Mouse (Mus musculus): ENCODE results near the gene Zfp637. TPM values are rescaled to one million over a fixed set of nuclear protein-coding genes. Genes with fewer than 3 reads are reported as not detected.
"Not testable (repeated sequence)": the region's sequence is repeated elsewhere in the genome, so short reads cannot be mapped to it uniquely, and the experiment has no call there.

Zfp637 gene
- total RNA-seq, 1 experiment from 2014 or later: 34.3 TPM

DNA sequence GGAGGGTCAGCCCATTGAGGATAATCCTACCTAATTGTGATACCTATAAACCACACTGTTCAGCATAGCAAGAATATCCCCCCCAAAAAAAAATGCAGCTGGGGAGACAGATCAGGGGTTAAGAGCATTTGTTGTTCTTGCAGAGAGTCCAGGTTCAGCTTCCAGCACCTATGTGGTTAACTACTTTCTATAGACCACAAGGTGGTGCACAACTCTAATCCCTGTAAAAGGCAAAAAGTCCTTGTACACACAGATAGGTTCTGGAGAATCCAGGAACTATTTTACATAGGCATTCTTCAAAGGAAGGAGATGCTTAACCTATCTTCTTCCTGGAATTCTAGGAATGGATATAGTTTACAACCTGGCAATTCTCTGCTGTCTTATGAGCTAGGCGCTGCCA is 17.0 kb downstream of the Zfp637 start:
- no peak for ATAC-seq (replicated peaks in 1 of 2; ENCODE audit: insufficient read depth in 1 of 2, low FRiP score in 2 of 2, low TSS enrichment in 1 of 2, low read depth in 1 of 2, poor library complexity in 2 of 2, severe bottlenecking in 2 of 2)

DNA sequence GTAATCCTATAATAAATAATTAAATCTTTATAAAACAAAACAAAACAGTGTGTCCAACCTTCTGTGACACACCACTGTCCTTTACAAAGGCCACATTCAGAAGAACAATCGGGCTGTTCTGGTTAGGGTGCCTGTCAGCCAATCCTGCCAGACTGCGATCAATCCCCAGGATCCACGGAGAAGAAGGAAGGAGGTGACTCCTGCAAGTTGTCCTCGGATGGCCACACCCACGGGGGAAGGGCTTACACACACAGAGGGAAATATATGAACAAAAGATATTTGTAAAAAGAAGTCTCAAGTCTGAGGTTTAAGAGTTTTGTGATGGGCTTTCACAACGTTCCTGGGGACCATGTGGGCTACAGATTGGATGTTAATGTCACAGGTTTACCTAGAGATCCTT is 20.9 kb downstream of the Zfp637 start, which contains the start of gene Zfp239:
Gene Zfp239 (plus strand): TSS at position 253 of the 400 bp plus-strand sequence.
- no peak for ATAC-seq (replicated peaks in 1 of 2; ENCODE audit: insufficient read depth in 1 of 2, low FRiP score in 2 of 2, low TSS enrichment in 1 of 2, low read depth in 1 of 2, poor library complexity in 2 of 2, severe bottlenecking in 2 of 2)

DNA sequence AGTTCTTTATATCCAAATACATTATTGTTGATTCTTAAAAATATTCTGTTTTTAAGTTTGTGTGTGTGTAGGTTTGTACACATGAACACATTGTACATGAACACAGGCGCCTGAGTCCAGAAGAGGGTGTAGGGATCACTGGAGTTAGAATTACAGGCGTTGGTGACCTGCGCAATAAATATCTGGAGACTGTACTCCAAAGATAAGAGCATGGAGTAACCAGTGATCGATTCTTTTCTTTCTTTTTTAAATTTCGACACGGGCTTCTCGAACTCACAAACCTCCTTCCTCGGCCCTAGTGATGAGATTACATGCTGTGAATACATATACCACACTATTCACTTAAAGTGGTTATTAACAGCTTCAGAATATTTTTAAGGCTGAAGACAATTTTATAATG is 21.5 kb downstream of the Zfp637 start:
- 0 out of 4 replicates have a peak, but pooled peaks of 1 of the 2 experiments have one; percentile 22 for ATAC-seq (replicated peaks in 1 of 2; ENCODE audit: insufficient read depth in 1 of 2, low FRiP score in 2 of 2, low TSS enrichment in 1 of 2, low read depth in 1 of 2, poor library complexity in 2 of 2, severe bottlenecking in 2 of 2)

DNA sequence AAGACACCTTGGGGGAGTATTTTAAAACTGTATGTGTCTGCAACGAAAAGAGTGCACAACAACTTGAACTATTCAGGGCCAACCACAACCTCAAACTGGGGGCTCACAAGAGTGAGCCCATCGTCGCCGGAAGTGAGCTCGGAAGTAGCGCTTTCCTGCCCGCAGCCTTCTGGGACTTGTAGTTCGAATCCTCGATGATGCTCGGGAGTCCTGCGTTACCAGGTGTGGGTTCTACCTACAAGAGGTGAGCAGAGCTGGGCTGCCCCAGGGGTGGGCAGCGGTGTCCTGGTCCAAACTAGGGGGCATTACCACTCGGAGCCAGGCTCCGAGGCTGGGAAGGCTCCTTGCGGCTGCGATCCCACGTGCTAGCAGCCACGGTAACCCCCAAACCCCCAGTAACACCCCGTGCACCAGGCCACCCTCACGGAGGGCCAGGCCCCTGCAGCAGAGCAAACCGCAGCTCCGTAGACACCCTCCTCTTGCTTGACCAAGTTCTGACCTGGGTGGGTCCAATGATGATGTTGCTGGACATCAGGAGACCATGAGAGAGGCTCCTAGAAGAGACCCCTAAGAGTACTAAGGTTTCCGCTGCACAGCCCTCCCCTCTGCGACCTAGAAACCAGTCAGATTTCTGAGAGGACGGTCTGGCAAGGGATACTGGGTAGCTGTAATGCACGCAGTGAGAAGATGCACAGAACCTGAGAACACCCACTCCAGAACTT is 22.1 kb downstream of the Zfp637 start:
- ATAC-seq (replicated peaks in 1 of 2; ENCODE audit: insufficient read depth in 1 of 2, low FRiP score in 2 of 2, low TSS enrichment in 1 of 2, low read depth in 1 of 2, poor library complexity in 2 of 2, severe bottlenecking in 2 of 2): peak; percentile 87 to 91

DNA sequence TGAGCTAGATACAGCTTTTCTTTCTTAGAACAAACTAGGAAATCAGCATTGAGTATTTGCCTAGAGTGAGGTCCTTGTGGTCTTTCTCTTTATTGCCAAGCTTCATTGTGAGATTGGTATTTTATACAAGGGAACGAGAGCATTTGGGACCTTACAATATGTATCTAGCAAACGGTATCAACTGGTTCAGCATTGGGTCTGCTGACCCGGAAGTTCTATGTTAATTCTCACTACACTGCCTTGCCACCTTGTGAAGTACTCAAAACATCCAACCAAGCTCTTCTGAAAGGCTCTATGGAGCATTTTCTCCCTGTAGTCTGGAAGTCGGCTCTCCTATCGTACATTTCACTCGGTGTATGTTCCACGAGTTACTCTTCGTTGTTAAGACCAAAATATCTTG is 22.8 kb downstream of the Zfp637 start:
- ATAC-seq (replicated peaks in 1 of 2; ENCODE audit: insufficient read depth in 1 of 2, low FRiP score in 2 of 2, low TSS enrichment in 1 of 2, low read depth in 1 of 2, poor library complexity in 2 of 2, severe bottlenecking in 2 of 2): no peak

DNA sequence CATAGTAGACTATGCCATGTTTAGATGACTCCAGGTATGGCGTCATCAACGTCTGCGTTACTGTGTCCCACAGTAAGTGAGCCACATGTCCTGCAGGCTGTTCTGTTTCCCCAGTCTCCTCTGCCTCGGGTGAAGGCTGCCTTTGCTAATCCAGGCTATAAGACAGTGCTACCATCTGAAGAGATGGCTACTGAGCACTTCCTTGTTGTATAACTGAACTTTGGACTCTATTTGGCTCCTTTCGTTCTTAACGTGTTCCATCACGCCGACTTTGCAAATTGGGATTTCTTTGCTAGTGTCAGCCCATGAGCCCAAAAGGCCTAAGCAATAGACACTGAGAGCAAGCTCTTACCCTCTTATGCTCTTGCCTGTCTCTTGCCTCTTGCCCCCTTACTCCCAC is 27.2 kb downstream of the Zfp637 start:
- ATAC-seq (replicated peaks in 1 of 2; ENCODE audit: insufficient read depth in 1 of 2, low FRiP score in 2 of 2, low TSS enrichment in 1 of 2, low read depth in 1 of 2, poor library complexity in 2 of 2, severe bottlenecking in 2 of 2): no peak

DNA sequence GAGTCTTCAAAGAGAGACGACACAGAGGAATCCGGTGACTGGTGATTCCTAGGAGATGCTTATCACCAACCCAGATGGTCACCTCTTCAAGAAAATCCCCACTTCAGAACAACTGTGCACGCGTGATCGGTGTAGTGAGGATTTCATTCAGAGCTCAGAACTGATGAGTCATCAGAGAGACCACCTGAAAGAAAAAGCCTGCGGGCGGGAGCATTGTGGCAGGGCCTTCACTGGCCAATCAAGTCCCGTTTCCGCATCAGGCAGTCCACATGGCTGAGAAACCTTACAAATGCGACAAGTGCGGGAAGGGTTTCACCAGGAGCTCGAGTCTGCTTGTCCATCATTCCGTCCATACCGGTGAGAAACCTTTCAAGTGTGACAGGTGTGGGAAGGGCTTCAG is 30.1 kb downstream of the Zfp637 start:
- no peak for ATAC-seq (replicated peaks in 1 of 2; ENCODE audit: insufficient read depth in 1 of 2, low FRiP score in 2 of 2, low TSS enrichment in 1 of 2, low read depth in 1 of 2, poor library complexity in 2 of 2, severe bottlenecking in 2 of 2)

DNA sequence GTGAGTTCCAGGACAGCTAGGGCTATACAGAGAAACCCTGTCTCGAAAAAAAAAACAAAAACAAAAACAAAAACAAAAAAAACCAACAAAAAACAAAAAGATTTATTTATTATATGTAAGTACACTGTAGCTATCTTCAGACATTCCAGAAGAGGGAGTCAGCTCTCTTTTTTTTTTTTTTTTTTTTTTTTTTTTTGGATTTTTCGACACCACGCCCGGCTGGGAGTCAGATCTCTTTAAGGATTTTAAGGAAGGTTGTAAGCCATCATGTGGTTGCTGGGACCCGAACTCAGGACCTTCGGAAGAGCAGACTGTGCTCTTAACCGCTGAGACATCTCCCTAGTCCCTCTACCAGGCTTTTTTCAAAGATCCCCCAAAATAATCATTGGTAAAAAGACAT is 32.5 kb downstream of the Zfp637 start:
- not testable (repeated sequence) for ATAC-seq (replicated peaks in 1 of 2; ENCODE audit: insufficient read depth in 1 of 2, low FRiP score in 2 of 2, low TSS enrichment in 1 of 2, low read depth in 1 of 2, poor library complexity in 2 of 2, severe bottlenecking in 2 of 2)

DNA sequence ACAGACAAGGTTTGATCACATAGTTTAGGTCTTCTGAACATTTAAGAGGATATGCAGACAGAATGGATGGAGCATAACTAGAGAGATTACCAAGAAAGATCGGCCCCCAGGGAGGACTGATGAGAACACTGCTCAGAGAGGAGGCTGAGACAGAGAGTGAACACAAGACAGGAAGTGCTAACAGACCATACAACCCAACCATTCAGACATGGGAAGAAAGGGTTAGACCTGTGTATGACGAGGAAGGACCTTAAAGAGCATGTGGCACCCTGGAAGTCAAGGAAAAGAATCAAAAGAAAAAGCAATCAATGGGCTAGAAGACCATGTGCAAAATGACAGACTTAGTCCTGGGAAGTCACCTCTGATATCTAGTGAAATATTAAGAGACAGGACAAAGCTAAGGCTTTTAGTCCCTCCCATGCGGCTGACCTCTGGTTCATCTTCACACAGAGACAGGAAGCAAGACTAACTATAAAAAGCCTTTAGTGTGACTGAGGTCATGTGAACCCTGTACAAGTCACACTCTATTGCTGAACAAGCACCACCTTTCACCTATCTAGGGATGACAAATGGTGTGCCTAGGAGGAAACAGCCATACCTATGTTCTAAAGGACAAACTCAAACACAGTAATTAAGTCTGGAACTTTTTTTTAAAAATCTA is 33.8 kb downstream of the Zfp637 start:
- no peak for ATAC-seq (replicated peaks in 1 of 2; ENCODE audit: insufficient read depth in 1 of 2, low FRiP score in 2 of 2, low TSS enrichment in 1 of 2, low read depth in 1 of 2, poor library complexity in 2 of 2, severe bottlenecking in 2 of 2)

DNA sequence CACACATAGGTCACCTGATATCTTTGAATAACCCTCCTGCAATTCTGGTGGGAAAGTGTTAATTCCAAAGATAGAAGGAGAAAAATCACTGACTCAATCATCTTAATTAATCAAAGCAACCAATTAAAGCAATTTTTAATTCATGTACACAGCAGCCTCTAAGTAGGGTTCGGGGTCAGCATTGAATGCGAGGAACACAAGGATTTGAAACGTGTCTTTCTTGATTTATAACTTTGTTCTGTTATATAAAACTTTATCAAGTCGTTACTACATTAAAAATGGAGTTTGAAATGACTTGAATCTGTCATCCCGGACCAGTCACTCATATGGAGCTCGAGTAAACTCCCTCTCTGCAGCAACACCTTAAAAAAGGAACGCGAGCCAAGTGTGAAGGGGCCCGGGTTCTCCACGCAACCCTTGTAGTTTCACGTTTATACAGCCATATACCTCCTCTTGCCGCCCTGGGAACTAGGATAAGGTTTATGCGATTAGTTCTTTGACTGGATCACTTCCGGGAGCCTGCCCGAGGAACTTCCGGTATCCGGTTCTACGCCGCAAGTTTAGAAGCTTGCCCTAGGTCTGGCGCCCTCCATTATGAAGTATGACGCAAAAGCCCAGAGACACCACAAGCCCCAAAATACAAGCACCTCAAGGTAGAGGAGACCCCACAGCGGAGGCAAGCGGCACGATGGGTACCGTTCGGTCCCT is 37.9 kb downstream of the Zfp637 start:
- ATAC-seq (replicated peaks in 1 of 2; ENCODE audit: insufficient read depth in 1 of 2, low FRiP score in 2 of 2, low TSS enrichment in 1 of 2, low read depth in 1 of 2, poor library complexity in 2 of 2, severe bottlenecking in 2 of 2): peak; percentile 68 to 69

DNA sequence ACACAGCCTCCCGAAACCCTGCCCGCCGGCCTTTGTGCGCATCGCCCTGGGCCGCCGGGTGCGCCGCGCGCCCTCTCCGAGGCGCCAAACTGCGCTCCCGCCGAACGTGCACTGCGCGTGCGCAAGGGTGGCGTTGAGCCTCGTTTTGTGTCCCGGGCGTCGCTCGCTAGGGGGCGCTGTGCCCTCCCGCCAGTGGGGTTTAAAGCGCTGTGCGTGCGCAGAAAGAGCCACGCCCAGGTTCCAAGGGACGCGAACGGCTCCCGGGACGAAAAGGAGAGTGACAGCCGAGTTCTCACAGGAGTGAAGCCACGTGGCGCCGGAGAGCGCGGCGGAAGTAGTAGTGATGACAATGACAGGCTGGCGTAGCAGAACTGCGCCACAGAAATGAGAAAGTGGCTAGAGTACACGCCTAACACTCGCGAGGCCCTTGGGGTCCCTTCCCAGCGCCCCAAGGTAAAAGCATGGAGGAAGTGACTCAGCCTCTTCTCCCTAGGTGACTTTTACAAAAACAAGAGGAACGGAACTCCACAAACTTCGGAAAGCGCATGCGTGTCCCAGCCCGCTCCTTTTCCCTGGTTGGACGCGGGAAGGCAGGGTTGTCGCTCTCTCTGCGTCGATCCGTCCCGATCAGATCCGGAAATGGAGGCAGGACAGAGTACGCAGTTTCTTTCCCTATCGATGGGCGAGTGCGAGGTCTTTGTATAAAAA is 38.6 kb downstream of the Zfp637 start:
- ATAC-seq (replicated peaks in 1 of 2; ENCODE audit: insufficient read depth in 1 of 2, low FRiP score in 2 of 2, low TSS enrichment in 1 of 2, low read depth in 1 of 2, poor library complexity in 2 of 2, severe bottlenecking in 2 of 2): peak; percentile 82 to 87

DNA sequence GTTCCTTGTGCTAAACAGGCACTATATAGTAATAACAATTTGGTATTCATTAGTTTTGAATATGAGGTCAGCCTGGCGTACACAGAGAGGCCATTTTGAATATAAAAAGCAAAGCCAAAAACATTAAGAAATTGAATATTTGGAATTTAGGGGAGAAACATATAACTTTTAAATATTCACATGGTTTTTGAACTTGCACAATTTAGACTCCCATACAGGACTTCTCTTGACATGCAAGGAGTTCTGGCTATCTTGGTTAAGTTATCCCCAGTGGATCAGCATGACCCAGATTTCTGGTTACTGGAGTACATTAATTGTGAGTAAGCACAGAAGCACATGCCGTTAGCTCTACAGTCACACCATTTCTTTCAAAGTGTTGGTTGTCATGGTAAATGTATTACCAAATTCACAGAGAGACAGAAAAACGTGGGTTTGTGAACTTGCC is 39.4 kb downstream of the Zfp637 start:
- ATAC-seq (replicated peaks in 1 of 2; ENCODE audit: insufficient read depth in 1 of 2, low FRiP score in 2 of 2, low TSS enrichment in 1 of 2, low read depth in 1 of 2, poor library complexity in 2 of 2, severe bottlenecking in 2 of 2): no peak

DNA sequence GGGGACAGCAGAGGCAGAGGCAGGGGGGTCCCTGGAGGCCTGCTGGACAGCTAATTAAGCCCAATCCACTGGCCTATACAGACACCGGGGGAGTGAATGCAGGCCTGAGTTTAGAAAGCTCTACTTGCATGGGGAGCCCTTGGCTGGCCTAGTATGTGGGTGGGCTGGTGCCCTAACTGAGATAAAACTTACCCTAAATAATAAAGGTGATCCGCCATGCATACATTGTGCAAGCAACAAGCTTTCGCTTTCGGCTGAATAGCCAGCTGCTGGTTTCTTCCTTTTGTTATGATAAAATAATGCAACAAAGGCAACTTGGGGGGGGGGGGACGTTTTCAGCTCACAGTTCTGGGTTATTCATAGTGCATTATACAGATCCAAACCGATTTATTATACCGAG is 40.2 kb downstream of the Zfp637 start:
- ATAC-seq (replicated peaks in 1 of 2; ENCODE audit: insufficient read depth in 1 of 2, low FRiP score in 2 of 2, low TSS enrichment in 1 of 2, low read depth in 1 of 2, poor library complexity in 2 of 2, severe bottlenecking in 2 of 2): no peak

DNA sequence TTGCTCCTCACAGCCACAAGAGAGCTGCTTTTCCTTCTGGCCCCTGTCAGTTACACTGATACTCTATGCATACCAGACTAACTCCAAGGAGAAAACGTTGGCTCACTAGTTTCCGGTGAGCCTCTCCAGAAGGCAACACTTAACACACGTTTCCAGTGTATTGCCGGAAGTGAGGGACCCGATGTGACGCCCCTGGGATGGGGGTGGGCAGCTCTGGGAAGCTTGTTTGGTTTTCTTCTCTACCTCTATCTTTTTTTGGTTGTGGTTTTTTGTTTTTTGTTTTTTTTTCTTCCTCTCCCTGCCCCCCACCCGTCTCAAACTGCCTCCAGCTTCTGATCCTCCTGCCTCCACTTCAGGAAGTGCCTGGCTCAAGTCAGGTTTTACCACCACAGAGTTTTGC is 41.0 kb downstream of the Zfp637 start:
- ATAC-seq (replicated peaks in 1 of 2; ENCODE audit: insufficient read depth in 1 of 2, low FRiP score in 2 of 2, low TSS enrichment in 1 of 2, low read depth in 1 of 2, poor library complexity in 2 of 2, severe bottlenecking in 2 of 2): peak in 1 of 2 experiments; percentile 18; a peak in 1 of 4 replicates

DNA sequence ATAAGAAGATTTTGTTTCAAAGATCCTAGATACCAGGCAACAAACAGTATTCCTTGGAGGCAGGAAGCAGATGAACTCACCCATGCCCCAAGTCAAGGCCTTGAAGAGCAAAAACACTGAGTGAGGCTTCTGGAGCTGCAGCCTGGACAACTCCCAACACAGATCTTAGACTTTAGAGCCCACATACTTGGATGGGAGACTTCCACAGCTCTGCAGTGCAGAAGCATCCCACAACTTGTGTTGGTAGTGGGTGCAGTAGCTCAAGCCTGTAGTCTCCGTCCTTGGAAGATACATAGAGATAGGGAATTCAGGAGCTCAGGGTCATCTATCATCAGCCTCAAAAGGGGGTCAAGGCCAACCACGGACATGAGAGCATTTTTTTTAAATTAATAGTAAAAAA is 45.0 kb downstream of the Zfp637 start:
- ATAC-seq (replicated peaks in 1 of 2; ENCODE audit: insufficient read depth in 1 of 2, low FRiP score in 2 of 2, low TSS enrichment in 1 of 2, low read depth in 1 of 2, poor library complexity in 2 of 2, severe bottlenecking in 2 of 2): no peak

DNA sequence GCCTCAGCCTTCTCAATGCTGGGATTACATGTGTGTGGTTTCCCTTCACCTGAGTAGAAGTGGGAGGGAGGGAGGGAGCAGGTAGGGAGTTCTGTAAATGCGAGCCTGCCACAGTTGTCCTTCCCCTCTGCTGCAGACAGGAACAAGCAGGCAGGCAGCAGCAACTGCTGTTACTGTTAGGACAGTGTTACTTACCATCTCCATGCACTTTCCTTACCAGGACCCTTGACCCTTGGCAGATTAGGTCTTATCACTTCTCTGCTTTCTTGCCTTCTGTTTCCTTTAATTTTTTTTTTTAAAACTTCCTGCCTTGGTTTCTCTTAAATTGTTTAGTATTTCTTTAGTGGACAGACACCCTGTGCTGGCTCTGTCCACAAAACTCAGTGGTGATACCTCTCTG is 47.1 kb downstream of the Zfp637 start:
- no peak for ATAC-seq (replicated peaks in 1 of 2; ENCODE audit: insufficient read depth in 1 of 2, low FRiP score in 2 of 2, low TSS enrichment in 1 of 2, low read depth in 1 of 2, poor library complexity in 2 of 2, severe bottlenecking in 2 of 2)

DNA sequence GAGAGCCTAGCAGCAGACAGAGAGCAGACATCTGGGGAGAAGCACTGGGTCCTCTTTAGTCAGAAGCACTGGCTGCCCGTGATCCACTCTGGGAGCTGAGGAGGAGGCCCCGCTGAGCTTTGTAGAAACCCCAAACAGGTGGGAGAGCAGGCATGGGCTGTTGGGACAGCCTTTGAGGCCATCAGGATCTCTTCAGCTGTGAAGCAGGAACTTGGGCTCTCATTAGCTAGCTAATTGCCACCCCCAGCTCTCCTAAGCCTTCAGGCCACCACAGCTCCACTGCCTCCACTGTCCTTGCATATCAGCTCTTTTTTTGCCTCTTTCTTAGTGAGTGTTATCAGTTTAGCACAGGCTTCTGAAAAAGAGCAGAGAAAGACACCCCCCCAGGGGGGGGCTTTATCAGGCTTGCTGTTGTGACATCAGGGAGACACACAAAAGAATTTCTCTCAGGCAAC is 47.7 kb downstream of the Zfp637 start:
- ATAC-seq (replicated peaks in 1 of 2; ENCODE audit: insufficient read depth in 1 of 2, low FRiP score in 2 of 2, low TSS enrichment in 1 of 2, low read depth in 1 of 2, poor library complexity in 2 of 2, severe bottlenecking in 2 of 2): no peak; a peak in 1 of 4 replicates

DNA sequence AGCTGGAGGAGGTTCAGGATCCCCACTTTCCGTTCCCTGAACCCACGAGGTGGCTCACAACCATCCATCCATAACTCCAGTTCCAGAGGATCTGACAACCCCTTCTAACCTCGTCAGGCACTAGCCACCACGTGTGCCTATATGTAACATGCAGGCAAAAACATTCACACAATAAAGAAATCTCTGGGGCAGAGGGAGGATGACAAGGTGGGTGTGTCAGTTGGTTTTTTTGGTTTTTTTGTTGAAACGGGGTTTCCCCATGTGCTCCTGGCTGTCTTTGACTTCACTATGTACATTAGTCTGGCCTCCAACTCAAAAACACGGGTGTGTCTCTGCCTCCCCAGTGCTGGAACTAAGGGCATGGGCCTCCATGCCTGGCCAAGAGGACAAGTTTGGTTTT is 49.3 kb downstream of the Zfp637 start:
- ATAC-seq (replicated peaks in 1 of 2; ENCODE audit: insufficient read depth in 1 of 2, low FRiP score in 2 of 2, low TSS enrichment in 1 of 2, low read depth in 1 of 2, poor library complexity in 2 of 2, severe bottlenecking in 2 of 2): no peak
